Mouse (Mus musculus): ENCODE results near the gene Eif4e2. TPM values are rescaled to one million over a fixed set of nuclear protein-coding genes. Genes with fewer than 3 reads are reported as not detected.

The Eif4e2 gene
- total and polyA plus RNA-seq, 3 experiments = 18.4 to 98.7 (median 66.0) TPM

DNA sequence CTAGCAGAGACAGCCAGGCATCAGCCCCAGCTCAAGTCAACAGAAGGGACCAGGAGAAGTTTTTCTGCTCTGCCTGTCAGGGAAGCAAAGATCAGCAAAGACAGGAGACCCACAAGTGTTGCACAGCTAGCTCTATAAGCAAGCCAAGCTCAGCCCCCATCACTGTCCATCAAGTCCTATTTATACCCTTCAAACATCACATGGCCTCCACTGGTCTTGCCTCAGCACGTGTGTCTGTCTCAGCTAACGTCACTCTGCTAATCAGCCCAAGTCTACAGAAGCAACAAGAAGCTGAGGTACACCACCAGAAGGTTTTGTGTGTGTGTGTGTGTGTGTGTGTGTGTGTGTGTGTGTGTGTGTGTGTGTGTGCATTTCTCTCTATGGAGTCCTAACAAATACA lies 12.9 kb upstream of the Eif4e2 start:
- no peak for DNase-seq

DNA sequence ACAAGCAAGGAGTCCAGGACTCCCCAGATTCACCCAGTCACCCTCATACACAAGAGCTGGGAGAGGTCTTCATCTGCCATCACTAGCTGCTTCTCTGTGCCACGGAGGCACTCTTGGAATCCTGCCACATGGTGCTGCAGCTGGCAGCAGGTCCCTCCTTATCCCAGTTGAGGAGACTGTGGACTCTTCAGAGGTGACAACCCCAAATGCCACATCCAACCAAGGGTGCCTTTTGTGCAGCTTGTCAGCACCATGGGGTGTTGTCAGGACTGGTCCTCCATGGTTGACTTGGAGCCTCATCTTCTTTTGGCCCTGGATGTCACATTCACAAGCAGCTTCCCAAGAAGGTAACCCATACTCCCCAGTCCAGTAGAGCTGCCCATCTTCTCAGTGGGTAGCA lies 11.9 kb upstream of the Eif4e2 start:
- no peak for DNase-seq

DNA sequence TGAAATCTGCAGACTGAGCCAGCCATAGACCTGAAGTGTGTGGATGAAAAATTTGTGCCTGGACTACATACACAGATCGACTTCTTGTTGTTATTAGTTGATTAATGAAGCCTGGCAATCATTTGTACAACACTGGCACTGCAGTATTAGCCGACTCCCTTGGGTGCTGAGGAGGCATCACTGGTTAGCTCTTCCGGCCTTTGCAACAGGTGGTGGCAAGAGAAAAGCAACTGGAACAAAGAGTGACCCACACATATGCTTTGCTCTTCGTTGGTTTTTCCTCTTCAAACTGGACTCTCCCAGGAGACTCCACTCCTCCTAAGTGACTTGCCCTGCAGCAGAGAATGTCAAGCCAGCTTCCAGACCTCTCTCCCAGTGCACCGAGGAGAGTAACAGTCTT lies 9.9 kb upstream of the Eif4e2 start:
- DNase-seq = no peak

DNA sequence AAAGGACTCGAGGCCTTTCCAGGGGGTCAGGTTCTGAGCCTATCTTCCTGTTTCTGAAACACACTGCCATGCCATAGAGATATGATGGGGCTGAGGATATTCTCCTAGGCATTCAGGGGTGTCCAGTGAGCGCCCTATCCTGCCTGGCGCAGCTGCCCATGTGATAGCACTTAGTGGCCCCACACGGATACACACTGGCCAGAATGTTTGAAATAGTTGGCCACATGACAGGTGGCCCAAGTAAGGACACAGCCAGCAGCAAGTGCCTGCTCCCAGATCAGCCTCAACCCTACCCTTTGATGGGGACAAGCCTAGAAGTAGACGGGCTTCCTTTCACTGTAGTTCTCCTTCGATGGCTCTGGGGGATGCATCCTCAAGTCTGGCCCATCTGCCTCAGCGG lies 9.2 kb upstream of the Eif4e2 start, which contains the start of gene Chrng:
Gene Chrng (plus strand): TSS at position 193 of the 400 bp plus-strand sequence.
- no peak for DNase-seq

DNA sequence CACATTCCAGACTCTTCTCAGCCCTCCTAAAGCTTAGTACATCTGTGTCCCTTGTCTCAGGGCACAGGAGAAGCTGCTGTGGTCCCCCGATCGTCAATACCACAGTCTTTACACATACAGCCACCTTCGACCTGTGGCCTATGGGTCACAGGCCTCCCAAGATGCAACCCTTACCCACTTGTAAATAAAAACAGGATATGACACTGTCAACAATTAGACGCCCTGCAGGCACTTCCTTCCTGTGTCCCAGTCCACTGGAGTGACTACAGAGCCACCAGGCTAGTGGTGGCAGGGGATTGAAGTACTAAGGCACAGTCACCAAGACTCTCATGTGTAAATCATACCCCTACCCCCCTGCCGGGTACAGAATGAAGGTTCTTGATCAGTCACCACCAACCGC lies 8.7 kb upstream of the Eif4e2 start:
- peak; percentile 31 for DNase-seq

DNA sequence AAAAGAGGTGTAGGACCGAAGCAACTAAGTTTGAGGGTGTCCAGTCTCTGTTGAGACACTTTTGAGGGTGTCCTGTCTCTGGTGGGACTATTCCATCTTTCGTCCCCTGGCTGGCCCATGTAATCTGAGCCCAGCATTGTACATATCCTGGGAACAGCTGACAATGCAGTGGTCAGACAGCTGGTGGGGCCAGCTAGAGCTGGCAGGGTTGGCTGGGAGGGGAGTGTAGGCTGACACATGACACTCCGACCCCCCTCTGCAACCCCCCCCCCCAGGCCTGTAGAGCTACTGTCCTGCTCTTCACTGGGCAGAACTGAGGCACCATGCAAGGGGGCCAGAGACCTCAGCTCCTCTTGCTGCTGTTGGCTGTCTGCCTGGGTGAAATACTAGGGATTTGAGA lies 8.2 kb upstream of the Eif4e2 start:
- no peak for DNase-seq

DNA sequence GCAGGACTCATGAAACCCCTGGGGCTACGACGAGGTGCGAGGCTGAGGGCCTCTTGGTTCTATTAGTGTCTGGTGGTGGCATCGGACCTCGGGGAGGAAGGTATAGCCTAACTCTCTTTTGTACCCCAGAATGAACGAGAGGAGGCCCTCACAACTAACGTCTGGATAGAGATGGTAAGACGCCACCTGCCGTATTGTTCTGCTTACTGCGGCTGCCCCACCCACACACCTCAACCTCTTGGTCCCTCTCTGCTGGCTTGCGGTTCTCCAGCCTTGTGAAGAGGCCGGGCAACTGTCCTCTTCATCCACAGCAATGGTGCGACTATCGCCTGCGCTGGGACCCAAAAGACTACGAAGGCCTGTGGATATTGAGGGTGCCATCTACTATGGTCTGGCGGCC lies 7.4 kb upstream of the Eif4e2 start:
- no peak for DNase-seq

DNA sequence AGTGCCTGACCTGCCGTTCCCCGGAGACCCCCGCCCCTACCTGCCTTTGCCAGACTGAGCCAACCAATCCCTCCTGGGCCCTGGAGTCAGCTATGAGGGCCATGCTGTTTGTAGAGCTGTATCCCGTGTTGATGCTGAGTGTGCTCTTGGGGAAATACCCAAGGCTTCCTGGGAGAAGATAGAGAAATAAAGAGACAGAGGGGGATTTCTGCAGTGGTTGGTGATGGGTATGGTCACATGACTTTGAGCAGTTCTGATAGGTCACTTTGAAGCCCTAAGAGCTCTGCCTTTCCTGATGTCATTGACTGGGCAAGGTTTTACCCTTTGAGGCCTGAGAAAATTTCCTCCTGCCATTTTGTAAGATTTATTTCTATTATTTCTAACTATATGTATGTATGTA lies 2.3 kb upstream of the Eif4e2 start:
- no peak for DNase-seq

DNA sequence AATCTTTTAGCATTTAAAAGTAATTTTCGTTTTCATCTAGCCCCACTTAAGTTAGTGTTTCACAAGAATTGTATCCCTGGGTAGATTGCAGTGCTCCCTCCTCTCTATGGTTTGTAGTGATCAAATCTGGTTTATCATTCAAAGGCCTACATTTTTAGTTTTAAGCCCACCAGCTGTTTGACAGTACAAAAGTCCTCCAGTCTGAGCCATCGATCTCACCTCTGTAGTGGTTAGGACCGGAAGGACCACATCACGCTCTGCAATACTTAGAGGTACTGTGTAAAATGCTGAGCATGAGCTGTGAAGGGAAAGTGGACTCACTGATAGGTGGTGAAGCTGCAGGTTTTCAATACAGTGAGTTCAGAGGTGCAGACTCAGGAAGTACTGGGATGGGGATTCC lies 1.0 kb downstream of the Eif4e2 start:
- DNase-seq = no peak

DNA sequence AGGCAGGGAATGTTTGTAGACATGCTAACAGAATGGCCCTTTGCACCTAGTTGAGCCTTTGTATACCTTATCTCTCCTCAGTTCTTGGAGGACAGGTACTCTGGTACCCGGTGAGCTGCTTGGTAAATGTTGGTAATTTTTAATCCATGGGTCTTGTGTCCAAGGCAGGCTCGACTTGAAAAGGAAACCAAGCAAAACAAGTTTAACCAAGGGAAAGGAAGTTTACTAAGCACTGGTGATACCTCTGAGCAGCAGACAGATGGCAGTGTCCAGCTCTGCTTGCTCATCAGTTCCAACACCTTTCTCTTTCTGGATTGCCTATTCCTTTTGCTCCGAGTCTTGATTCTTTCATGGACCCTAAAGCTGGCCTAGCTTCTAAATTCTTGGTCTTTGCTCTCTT lies 4.2 kb downstream of the Eif4e2 start:
- DNase-seq = no peak

DNA sequence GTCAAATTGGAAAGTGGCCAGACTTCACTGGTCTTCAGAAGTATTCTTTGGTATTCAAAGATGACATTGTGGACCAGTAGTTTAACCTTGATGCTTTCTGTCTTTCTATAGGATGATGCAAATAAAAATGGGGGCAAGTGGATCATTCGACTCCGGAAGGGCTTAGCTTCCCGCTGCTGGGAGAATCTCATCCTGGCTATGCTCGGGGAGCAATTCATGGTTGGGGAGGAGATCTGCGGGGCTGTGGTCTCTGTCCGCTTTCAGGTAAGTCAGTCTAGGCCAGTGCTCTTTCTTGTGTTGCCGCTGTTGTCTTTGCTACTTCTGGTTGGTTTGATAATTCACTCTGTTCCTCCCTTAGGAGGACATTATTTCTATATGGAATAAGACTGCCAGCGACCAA lies 12.0 kb downstream of the Eif4e2 start:
- no peak for DNase-seq

DNA sequence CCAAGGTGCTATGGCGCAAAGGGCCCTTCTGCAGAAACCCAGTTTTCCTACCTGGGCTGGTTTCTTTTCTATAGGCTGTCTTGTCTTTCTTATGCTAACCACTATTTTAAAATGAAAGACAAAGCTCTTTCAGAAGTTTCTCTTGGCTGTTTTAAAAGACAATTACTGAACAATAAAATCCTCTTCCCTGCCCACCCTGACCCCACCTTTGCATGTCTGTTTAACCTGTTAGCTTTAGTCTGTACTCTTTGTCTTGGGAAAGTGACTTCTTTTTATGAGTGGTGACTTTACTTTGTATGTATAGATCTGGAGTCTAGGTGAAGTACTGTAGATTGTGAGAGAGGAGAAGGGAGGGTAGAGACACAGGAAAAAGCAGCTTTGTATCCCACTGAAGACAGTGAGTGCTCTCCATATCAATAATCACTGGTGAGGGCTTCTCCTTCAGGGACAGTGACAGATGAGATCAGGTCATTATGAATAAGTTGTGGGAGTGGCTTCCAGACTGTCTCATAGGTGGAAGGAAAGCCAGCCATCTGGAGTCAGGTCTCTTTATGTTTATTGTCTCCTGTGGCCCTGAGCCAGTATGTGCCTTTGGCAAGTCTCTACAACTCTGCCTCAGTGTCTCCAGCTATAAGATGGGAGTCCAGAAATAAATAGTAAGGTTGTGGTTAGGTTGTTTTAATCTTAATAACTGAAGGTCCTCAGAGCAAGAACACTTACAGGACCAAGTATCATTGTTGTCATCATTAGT lies 12.9 kb downstream of the Eif4e2 start:
- DNase-seq = no peak

DNA sequence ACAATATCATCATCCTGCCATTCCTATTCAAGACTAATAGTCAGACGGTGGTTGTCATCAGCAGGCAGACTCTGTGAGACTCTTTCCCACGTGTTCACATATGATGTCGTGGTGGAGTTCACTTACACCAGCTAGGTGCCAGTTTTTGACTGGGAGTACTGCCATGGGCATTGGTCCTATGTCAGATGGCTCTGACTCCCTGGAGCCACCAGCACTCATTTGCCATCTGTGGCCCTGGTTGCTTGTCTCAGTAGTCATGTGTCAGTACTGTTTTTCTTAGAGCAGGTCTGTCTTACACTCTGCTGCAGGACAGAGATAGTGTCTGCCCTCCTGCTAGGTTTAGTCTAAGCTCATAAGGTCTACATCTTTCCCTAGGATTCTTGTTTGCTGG lies 13.4 kb downstream of the Eif4e2 start:
- no peak for DNase-seq

DNA sequence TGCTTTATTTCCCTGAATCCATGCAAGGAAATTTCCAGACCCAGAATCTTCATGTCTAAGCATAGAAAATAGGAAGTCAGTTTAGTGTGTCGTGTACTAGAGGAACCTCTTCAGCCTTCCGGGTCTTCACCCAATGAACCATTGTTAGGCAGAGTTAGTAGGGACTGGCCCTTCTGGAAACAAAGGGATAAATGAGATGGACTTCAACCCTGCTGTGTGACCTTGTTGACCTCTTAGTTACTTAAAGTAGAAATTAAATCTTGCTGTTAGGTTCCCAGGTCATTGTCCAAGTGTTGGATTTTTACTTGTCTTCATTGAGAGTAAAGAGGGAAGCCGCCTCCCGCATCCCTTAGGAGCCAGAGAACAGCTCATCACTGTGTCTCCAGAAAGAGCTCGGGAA lies 16.9 kb downstream of the Eif4e2 start:
- DNase-seq = no peak

DNA sequence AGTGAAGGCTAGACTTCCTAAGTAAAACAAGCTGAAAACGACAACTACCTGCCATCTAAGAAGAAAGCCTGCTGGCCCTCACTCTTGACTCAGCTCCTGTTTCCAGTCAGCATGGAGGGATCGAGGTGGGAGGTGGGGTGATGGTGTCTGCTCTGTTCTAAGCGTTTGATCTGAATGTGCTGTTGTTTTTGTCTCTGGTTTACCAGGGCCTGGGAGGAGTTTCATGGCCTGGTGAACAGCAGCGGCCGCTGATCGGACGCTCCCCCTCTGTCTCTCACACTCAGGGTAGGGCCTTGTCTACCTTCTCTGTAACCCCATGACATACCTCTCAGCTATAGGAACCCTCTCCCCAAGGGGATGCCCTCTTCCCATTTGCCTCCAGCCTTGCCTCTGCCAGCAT lies 18.5 kb downstream of the Eif4e2 start:
- DNase-seq = no peak

DNA sequence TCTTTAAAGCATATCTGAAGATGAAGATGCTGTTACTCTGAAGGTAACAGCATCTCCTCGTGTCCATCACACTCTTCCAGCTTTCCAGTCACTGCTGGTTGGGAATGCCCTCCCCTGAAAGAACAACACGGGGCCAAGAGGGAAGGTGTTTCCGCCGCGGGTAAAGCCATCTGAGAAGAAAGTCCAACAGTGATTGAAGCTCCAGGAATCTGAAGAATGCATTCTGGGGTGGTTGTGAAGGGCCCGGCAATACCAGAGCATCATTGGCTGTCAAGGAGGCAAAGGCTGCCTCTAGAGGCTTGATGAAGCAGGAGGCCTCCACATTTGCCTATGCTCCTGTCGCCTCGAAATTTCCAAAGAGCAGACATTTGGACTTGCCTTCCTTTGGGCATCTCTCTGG lies 25.3 kb downstream of the Eif4e2 start:
- no peak for DNase-seq

DNA sequence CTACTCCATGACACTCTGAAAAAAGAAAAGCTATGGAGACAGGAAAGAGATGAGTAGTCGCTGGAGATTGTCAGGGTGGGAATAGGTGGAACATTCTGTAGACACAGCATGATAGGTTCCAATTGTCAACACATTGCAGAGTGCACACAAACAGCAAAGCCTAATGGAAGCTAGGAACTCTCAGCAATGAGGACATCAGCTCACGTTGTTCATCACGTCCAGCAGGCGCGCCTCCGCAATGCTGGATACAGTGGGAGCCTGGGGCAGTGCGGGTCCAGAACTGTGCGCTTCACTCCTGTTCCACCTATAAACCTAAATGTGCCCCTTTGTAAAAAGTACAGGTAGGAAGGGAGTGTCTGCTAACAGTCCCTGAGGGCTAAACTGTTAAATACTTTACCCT lies 29.3 kb downstream of the Eif4e2 start:
- no peak for DNase-seq

DNA sequence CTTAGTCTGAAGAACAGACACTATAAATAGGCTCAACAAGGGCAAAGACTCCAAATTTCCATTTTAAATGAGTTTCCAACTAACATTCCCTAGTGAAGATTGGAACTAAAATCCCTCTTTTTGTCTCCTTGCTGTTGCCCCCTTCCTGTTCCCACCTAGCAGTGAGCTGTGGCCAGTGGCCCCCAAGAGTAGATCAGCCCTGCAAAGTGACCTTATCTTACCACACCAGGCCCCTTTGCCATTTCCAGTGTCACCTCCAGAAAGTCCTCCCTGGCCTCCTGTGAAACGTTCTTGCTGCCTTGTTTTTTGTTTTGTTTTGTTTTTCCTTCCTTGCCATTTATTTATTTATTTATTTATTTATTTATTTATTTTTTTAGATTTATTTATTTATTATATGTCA lies 31.7 kb downstream of the Eif4e2 start:
- DNase-seq = no peak

DNA sequence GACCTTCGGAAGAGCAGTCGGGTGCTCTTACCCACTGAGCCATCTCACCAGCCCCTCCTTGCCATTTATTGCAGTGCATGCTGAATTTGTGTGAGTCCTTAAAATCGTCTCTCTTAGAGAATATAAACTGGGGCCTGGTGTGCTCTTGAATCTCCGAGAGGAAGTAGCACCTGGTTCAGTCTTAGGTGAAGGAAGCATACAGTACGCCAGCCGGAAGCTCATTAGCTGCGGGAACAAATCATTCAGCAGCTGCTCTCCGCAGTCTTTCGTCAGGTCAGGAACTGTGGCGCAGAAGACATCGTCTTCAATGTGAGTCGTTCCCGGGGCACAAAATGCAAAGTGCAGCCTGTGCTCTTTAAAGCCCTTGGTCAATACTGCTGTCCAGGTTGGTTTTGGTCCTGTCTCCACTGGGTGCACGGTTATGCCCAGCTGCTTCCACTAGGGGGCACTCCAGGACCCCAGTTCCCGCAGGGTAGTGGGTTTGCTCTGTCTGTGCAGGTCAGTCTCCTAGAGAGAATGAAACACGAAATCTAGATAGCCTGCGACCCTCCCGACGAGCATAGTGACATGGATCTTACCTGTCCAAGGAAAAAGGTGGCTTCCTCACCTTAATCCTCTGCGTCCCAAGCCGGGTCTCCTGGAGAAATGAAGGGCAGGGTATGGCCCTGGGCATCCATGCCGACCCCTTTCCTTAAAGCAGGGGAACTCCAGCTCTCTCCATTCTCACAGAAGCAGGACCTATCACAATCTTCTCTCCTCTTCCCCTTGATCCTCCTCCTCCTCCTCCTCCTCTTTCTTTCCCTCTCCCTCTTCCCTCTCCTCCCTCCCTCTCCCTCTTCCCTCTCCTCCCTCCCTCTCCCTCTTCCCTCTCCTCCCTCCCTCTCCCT lies 32.5 kb downstream of the Eif4e2 start:
- peak; percentile 91 for DNase-seq

DNA sequence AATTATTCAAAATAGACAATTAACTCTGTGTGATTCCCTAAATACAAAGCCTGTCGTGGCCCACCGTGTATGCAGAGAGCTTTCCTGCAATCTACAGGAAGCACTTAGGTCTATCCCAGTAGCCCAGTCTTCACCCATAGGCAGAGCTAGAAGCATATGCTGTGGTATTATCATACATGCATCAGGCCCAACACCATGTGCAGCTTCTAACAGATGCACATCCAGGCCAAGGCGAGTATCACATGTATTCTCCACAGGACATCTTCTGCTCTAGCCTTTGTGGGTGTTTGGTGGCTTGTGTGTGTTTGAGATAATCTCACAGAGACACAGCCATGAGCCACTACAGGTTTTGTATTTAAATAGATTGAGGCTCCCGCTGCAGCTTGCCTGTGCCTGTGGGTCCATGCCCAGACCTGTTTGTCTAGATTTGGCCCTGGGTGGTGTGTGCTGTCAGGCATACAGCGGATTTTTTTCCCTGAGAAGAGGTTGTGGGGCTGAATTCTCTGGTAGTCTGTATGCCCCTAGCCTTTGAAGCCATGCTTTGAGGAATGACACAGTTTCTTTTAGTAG lies 38.4 kb downstream of the Eif4e2 start:
- DNase-seq = no peak

DNA sequence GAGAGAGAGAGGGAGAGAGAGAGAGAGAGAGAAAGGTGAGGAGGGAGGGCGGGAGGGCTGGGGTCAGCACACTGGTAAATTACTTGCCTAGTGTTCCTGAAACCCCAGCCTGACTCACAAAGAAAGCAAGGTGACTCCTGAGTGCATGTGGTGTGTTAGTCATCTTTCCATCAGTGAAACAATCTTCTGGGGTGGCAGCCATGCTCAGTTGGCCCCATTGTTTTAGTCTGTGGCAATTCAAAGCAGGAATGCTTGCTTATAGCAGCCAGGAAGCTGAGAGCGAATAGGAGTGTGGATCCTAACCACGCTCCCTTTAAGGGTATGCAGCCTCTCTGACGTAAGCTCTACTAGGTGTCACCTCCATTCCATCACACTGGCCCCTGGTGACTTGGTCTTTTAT lies 41.5 kb downstream of the Eif4e2 start:
- DNase-seq = peak; percentile 44

DNA sequence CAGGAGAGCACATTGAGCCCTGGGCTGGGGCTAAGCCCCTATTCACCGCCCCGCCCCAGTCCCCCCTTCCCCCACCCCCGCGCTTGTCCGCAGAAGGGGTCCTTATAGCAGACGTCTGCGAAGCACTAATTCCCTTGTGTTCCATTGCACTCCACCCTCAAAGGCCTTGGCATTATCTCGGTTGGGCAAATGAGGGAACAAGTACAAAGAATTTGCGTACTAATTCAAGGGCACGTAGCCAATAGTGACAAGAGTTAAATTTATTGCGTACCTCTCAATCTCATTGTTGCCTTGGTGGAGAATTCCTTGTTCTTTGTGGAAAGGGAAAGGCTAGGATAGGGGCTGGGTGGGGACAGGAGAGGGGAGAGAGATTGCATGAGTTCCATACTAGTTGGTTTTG lies 44.0 kb downstream of the Eif4e2 start:
- peak; percentile 79 for DNase-seq

DNA sequence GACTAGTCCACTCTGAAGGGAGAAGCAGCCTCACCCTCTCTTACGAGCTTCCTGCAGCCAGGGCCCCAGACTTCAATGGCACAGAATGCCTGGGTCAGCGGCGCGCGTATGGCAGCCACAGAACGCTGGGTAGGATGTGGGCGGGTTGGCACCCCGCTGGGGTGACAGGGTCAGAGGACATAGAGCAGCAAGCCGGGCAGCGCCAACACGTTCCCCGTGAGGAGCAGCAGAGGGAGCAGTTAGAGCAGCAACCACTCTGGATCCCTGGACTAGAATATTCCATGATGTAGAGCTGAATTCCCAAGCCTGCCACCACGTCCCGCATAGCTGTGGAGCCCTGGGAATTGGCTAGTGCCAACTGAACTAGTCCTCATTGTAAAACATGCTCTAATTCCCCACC lies 44.8 kb downstream of the Eif4e2 start:
- peak; percentile 83 for DNase-seq
